In genomic region chr7:128003688-128004087, GRCm38 (mm10) we compare ENCODE assay signal across 8 mouse cellular contexts. TPM values are rescaled to one million over a fixed set of nuclear protein-coding genes. Genes with fewer than 3 reads are reported as not detected.
DNase-seq lines count a peak whose midpoint lies in the region; ATAC-seq and TF ChIP-seq lines count a peak whose summit lies in the region.

Trim72 (plus strand) TSS chr7:128003949.

- H3K4me1 ChIP-seq in kidney, adult 2 months (ENCODE audit: control insufficient read depth, insufficient read depth, low read length) = peaks cover 16% of the 10 kb centered on the region
- H3K4me1 ChIP-seq in heart, embryonic 12.5 days (replicated peaks) = peaks cover 26% of the 10 kb centered on the region
- H3K4me1 ChIP-seq in limb, embryonic 14.5 days (ENCODE audit: control insufficient read depth, insufficient read depth, low read length) = peaks cover 15% of the 10 kb centered on the region

- H3K9me3 ChIP-seq in heart, embryonic 12.5 days (replicated peaks) = no peaks in the 10 kb centered on the region
- no peaks in the 10 kb centered on the region for H3K9me3 ChIP-seq in limb, embryonic 14.5 days (ENCODE audit: control insufficient read depth, low read length)

- no peaks in the 10 kb centered on the region for H3K36me3 ChIP-seq in kidney, adult 2 months (ENCODE audit: control insufficient read depth, insufficient read depth, low read length)
- H3K36me3 ChIP-seq in heart, embryonic 12.5 days = no peaks in the 10 kb centered on the region
- H3K36me3 ChIP-seq in limb, embryonic 14.5 days (ENCODE audit: control insufficient read depth, insufficient read depth, low read length) = no peaks in the 10 kb centered on the region

- 76% methylated on average over 2 of the region's 2 CpGs for WGBS in kidney, adult 2 months
- 59% methylated on average over 2 of the region's 2 CpGs for WGBS in heart, embryonic 12.5 days
- WGBS in limb, embryonic 14.5 days = 88% methylated on average over 2 of the region's 2 CpGs

- peak within 1 kb of the TSS; percentile 63 for H3K4me2 ChIP-seq in heart, embryonic 12.5 days
- peak within 1 kb of the TSS; percentile 34 for H3K4me2 ChIP-seq in limb, embryonic 14.5 days (replicated peaks; ENCODE audit: low read depth, low read length, severe bottlenecking)

- TF ChIP-seq CTCF in kidney, adult 2 months (conservative IDR thresholded peaks at IDR 0.05; ENCODE audit: insufficient read depth, insufficient read length, low read depth, low read length) = no peak

- peak within 1 kb of the TSS; percentile 56 for H3K9ac ChIP-seq in heart, embryonic 12.5 days
- H3K9ac ChIP-seq in limb, embryonic 14.5 days (ENCODE audit: low read depth, low read length, severe bottlenecking) = peak within 1 kb of the TSS; percentile 40; the same call in 1 of the 2 replicates

- H3K27me3 ChIP-seq in kidney, adult 2 months (replicated peaks; ENCODE audit: control insufficient read depth, insufficient read depth, low read length) = no peaks in the 10 kb centered on the region
- peaks cover 36% of the 10 kb centered on the region for H3K27me3 ChIP-seq in heart, embryonic 12.5 days (replicated peaks)
- no peaks in the 10 kb centered on the region for H3K27me3 ChIP-seq in limb, embryonic 14.5 days (ENCODE audit: control insufficient read depth, insufficient read depth, low read length)

- peak within 1 kb of the TSS; percentile 43 for H3K4me3 ChIP-seq in kidney, adult 2 months (ENCODE audit: insufficient read depth, low read depth, low read length)
- H3K4me3 ChIP-seq in heart, embryonic 12.5 days = peak within 1 kb of the TSS; percentile 29
- peak within 1 kb of the TSS; percentile 18 for H3K4me3 ChIP-seq in limb, embryonic 14.5 days (replicated peaks; ENCODE audit: low read length)

- peak; percentile 56; the same call in 1 of the 2 replicates for ATAC-seq in heart, embryonic 12.5 days (ENCODE audit: insufficient number of reproducible peaks, low FRiP score)
- ATAC-seq in limb, embryonic 14.5 days (ENCODE audit: low FRiP score, low read depth) = peak; percentile 27; the same call in 1 of the 2 replicates

- H3K27ac ChIP-seq in kidney, adult 2 months (ENCODE audit: insufficient read depth, low read depth, low read length) = peak within 1 kb of the TSS; percentile 78
- H3K27ac ChIP-seq in heart, embryonic 12.5 days (ENCODE audit: poor library complexity, severe bottlenecking) = peak within 1 kb of the TSS; percentile 24; the same call in 1 of the 2 replicates
- peak within 1 kb of the TSS; percentile 34; the same call in 1 of the 2 replicates for H3K27ac ChIP-seq in limb, embryonic 14.5 days (replicated peaks; ENCODE audit: low read depth, low read length)

- DNase-seq in kidney, adult 2 months = no peak
- no peak for DNase-seq in kidney, adult 9 months
- DNase-seq in cerebellum, postnatal 10 days = peak; percentile 62 to 68
- DNase-seq in limb, embryonic 14.5 days (ENCODE audit: low spot score) = no peak
- DNase-seq in adrenal gland, postnatal 36 days = no peak
- DNase-seq in thymus, postnatal 4 days = no peak
- DNase-seq in thymus, postnatal 10 days (ENCODE audit: low spot score in 2 of 2) = no peak

- no peak for TF ChIP-seq POLR2A in kidney, adult 2 months (IDR thresholded peaks at IDR 0.05; ENCODE audit: low read depth, low read length)
- TF ChIP-seq POLR2A in limb, embryonic 14.5 days (IDR thresholded peaks at IDR 0.05; ENCODE audit: borderline replicate concordance, extremely low read depth, insufficient read depth, insufficient read length) = no peak

RNA-seq across cellular contexts. Expression of gene Trim72, which starts in this region (rescaled TPM):
- polyA plus RNA-seq in kidney, adult 2 months (2012; rRNA removed) = 0.29 and 2.8 TPM in 2 replicates
- 0.86 and 1.2 TPM in 2 replicates for polyA plus RNA-seq in heart, embryonic 12.5 days (2016; fragmentation: Nextera tagmentation; extraction: Ambion mirVana)
- polyA plus RNA-seq in limb, embryonic 14.5 days (2012; rRNA removed) = 22.8 and 26.6 TPM in 2 replicates
- polyA plus RNA-seq in limb, embryonic 14.5 days (2014; fragmentation: Nextera tagmentation; extraction: Ambion mirVana) = 1.7 and 2.2 TPM in 2 replicates
- total RNA-seq in adrenal gland, postnatal 36 days (2021) = under 1 TPM in 1 of 2 experiments, not detected in 1; 0.20 TPM

Comparison
In these comparisons a context has a peak if more than half of its experiments do, and no peak if none do; other contexts are left out.
1. DNase-seq: peak in cerebellum, postnatal 10 days (2 of 2); none in kidney, adult 2 months (single experiment), kidney, adult 9 months (single experiment), limb, embryonic 14.5 days (single experiment), adrenal gland, postnatal 36 days (0 of 2), thymus, postnatal 4 days (single experiment) and thymus, postnatal 10 days (0 of 2).
2. H3K27ac ChIP-seq: peak in every context shown above with its lines; median percentile 78 in kidney, adult 2 months; 34 in limb, embryonic 14.5 days; 24 in heart, embryonic 12.5 days.
3. Peak in every context shown above with its lines, with median percentiles within 50 percentile points of each other: H3K4me3 ChIP-seq.